Comparison of ENCODE assay signal across 8 mouse cellular contexts in genomic region chr9:46353992-46354391, GRCm38 (mm10). TPM values are rescaled to one million over a fixed set of nuclear protein-coding genes. Genes with fewer than 3 reads are reported as not detected.
DNase-seq lines count a peak whose midpoint lies in the region; ATAC-seq lines count a peak whose summit lies in the region.

No protein-coding gene starts in this region.

- WGBS in forebrain, embryonic 13.5 days = 7% methylated on average over 3 of the region's 3 CpGs
- WGBS in intestine, embryonic 14.5 days = 7% methylated on average over 3 of the region's 3 CpGs

- intact Hi-C loops in left cerebral cortex, postnatal 4 days (cut with DNase I) = loop anchor here (10.0 kb wide), 1 partner anchor 1351 kb away; no protein-coding TSS in a partner anchor

- peak; percentile 11 to 39 for DNase-seq in spleen, postnatal 10 days (ENCODE audit: low spot score in 2 of 2)
- no peak for DNase-seq in spleen, adult 12 weeks (ENCODE audit: low spot score)
- DNase-seq in c-Kit-positive CD71-positive TER-119-positive erythroid progenitor cells, embryonic 14.5 days (ENCODE audit: low spot score) = peak; percentile 65
- peak; percentile 77 for DNase-seq in intestine, embryonic 14.5 days (ENCODE audit: low spot score)
- peak; percentile 54 for DNase-seq in left cerebral cortex, postnatal 4 days
- peak; percentile 59 for DNase-seq in neural tube, embryonic 10.5 days (ENCODE audit: extremely low spot score, low spot score)
- DNase-seq in yolk sac, embryonic 10.5 days (ENCODE audit: low spot score) = peak; percentile 62

- no peaks in the 10 kb centered on the region for H3K9me3 ChIP-seq in forebrain, embryonic 13.5 days (replicated peaks)
- H3K9me3 ChIP-seq in intestine, embryonic 14.5 days (ENCODE audit: control insufficient read depth, low read length) = no peaks in the 10 kb centered on the region

- no peak overlapping the region for H3K4me2 ChIP-seq in forebrain, embryonic 13.5 days
- H3K4me2 ChIP-seq in intestine, embryonic 14.5 days (ENCODE audit: low read length) = no peak overlapping the region

- no peak overlapping the region for H3K4me3 ChIP-seq in forebrain, embryonic 13.5 days
- H3K4me3 ChIP-seq in intestine, embryonic 14.5 days (ENCODE audit: low read depth, low read length) = no peak overlapping the region

- no peaks in the 10 kb centered on the region for H3K36me3 ChIP-seq in forebrain, embryonic 13.5 days (ENCODE audit: poor library complexity, severe bottlenecking)
- H3K36me3 ChIP-seq in intestine, embryonic 14.5 days (ENCODE audit: control insufficient read depth, insufficient read depth, low read length) = no peaks in the 10 kb centered on the region

- peak; percentile 81 for ATAC-seq in forebrain, embryonic 13.5 days
- ATAC-seq in intestine, embryonic 14.5 days (replicated peaks; ENCODE audit: low FRiP score, low TSS enrichment, low read depth) = 0 out of 2 replicates have a peak, but pooled peaks have one; percentile 32

- H3K9ac ChIP-seq in forebrain, embryonic 13.5 days = no peak overlapping the region
- no peak overlapping the region for H3K9ac ChIP-seq in intestine, embryonic 14.5 days (ENCODE audit: low read length)

- peaks cover 40% of the 10 kb centered on the region for H3K4me1 ChIP-seq in forebrain, embryonic 13.5 days
- H3K4me1 ChIP-seq in intestine, embryonic 14.5 days (replicated peaks; ENCODE audit: control insufficient read depth, insufficient read depth, low read length) = no peaks in the 10 kb centered on the region

- H3K27ac ChIP-seq in forebrain, embryonic 13.5 days = no peak overlapping the region
- no peak overlapping the region for H3K27ac ChIP-seq in intestine, embryonic 14.5 days (ENCODE audit: low read depth)

- H3K27me3 ChIP-seq in forebrain, embryonic 13.5 days = peaks cover 21% of the 10 kb centered on the region
- H3K27me3 ChIP-seq in intestine, embryonic 14.5 days (replicated peaks; ENCODE audit: control insufficient read depth, insufficient read depth, low read length) = peaks cover 17% of the 10 kb centered on the region; the same call in 1 of the 2 replicates

RNA-seq across cellular contexts. Expression of gene 4931429L15Rik, which starts 34.2 kb away (rescaled TPM):
- polyA plus RNA-seq in forebrain, embryonic 13.5 days (2015; fragmentation: Nextera tagmentation; extraction: Ambion mirVana) = not detected in 2 replicates
- not detected in 2 replicates for polyA plus RNA-seq in intestine, embryonic 14.5 days (2014; fragmentation: Nextera tagmentation; extraction: Ambion mirVana)
- total RNA-seq in left cerebral cortex, postnatal 4 days (2021) = not detected
